Mouse (Mus musculus) G1E (cell line): Measurements from ENCODE around the gene Ppef2. TPM values are rescaled to one million over a fixed set of nuclear protein-coding genes. Genes with fewer than 3 reads are reported as not detected.

ENCODE experiments used
- ATAC-seq: 2 replicates; pipeline ENCODE4 v1.8.0; 2016; ENCODE audit warnings: mild to moderate bottlenecking; ENCODE audit not compliant: insufficient number of reproducible peaks, poor library complexity, low FRiP score, severe bottlenecking; ENCODE audit errors: extremely low read depth
- DNase-seq: peaks from one replicate; pipeline ENCODE4 v3.0.0; 2012; ENCODE audit warnings: low spot score
- H3K27me3 ChIP-seq: 2 replicates; pipeline ENCODE4 v1.6.1; 2012; ENCODE audit warnings: mild to moderate bottlenecking, low read length, inconsistent platforms; ENCODE audit not compliant: insufficient read depth
- H3K36me3 ChIP-seq: replicated peaks from 2 replicates; pipeline ENCODE3; 2012; ENCODE audit warnings: mild to moderate bottlenecking, inconsistent platforms
- H3K4me1 ChIP-seq: 2 replicates; pipeline ENCODE4 v1.6.1; 2012; ENCODE audit warnings: low read depth, low read length, inconsistent platforms, mixed read lengths; ENCODE audit not compliant: insufficient read depth
- H3K4me3 ChIP-seq: 2 replicates; pipeline ENCODE4 v1.5.1; 2012; ENCODE audit warnings: low read depth, mild to moderate bottlenecking, inconsistent platforms, low read length, moderate library complexity, mixed read lengths
- H3K9me3 ChIP-seq: replicated peaks from 2 replicates; pipeline ENCODE4 v1.6.1; 2012; ENCODE audit warnings: inconsistent platforms
- CTCF ChIP-seq: IDR thresholded peaks from 2 replicates; pipeline ENCODE4 v1.5.1; 2012; ENCODE audit warnings: low read depth, low read length, inconsistent platforms, mixed read lengths
- GATA1 ChIP-seq: IDR thresholded peaks from 2 replicates; pipeline ENCODE4 v1.6.1; 2012; ENCODE audit warnings: borderline replicate concordance, low read length, inconsistent platforms, mixed read lengths
- GATA2 ChIP-seq: IDR thresholded peaks from 2 replicates; pipeline ENCODE4 v1.6.1; 2012; ENCODE audit warnings: low read depth, low read length, inconsistent platforms, borderline replicate concordance
- POLR2AphosphoS5 ChIP-seq: IDR thresholded peaks from 2 replicates; pipeline ENCODE4 v1.6.1; 2012; ENCODE audit warnings: low read depth, low read length, inconsistent platforms; ENCODE audit not compliant: insufficient replicate concordance
- TAL1 ChIP-seq: conservative IDR thresholded peaks from 2 replicates; pipeline ENCODE4 v1.6.1; 2012; ENCODE audit warnings: low read depth, low read length, inconsistent platforms, mixed read lengths
- polyA plus RNA-seq: library from polyadenylated mRNA; stranded (reverse); fragments of >175 nt; gene quantifications from 2 replicates; pipeline ENCODE4 v1.2.3, GENCODE M21; 2012
- total RNA-seq, 2 experiments: library from RNA; stranded (forward) in 1 of 2; stranded (reverse) in 1 of 2; fragments of 200-1000 nt in 1 of 2; fragments of >200 nt in 1 of 2; fragmentation: Nextera tagmentation in 1 of 2; gene quantifications; 2 replicates each; pipeline ENCODE4 v1.2.3; 2014 to 2017

Gene Ppef2
- total and polyA plus RNA-seq, 3 experiments = 0.05 TPM; not detected in 2

DNA sequence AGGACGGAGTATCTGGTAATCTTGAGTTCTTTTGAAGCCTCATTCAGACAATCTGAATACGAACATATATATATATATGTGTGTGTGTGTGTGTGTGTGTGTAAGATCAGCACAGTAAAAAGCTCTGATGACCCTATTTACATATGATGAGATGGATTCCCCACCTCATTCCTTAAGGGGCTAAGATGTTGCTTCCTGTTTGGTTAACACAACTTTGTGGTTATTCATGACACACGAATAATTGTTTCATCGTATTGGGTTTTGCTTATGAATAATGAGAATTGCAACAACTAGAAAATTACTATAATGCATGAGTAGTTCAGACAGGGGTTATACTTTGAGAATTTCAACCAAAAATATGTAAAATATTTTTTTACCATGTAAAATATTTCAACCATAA lies 40.8 kb downstream of the Ppef2 start, which contains the start of gene U90926:
Gene U90926, minus strand, starts transcription at position 101 of the 400 bp plus-strand sequence.
- TF ChIP-seq TAL1 = no peak
- TF ChIP-seq CTCF = no peak
- no peak for TF ChIP-seq GATA1
- TF ChIP-seq GATA2 = no peak
- no peak for TF ChIP-seq POLR2AphosphoS5
- ATAC-seq (no peak), DNase-seq (no peak)
- Histone ChIP-seq H3K4me3 (no peak within 1 kb of the TSS), H3K9me3 (no peaks in the 10 kb centered on the region), H3K4me1 (peaks cover 23% of the 10 kb centered on the region), H3K27me3 (peaks cover 20% of the 10 kb centered on the region), H3K36me3 (no peaks in the 10 kb centered on the region)

- Histone ChIP-seq H3K4me1 (peaks cover 16% of the 10 kb centered on the region), H3K27me3 (peaks cover 20% of the 10 kb centered on the region), H3K4me3 (no peak overlapping the region), H3K36me3 (no peaks in the 10 kb centered on the region), H3K9me3 (no peaks in the 10 kb centered on the region)
- ATAC-seq (no peak), DNase-seq (no peak)
- no peak for TF ChIP-seq CTCF
These were observed 43.8 kb downstream of the Ppef2 start for GRCm38 (mm10) chr5:92212231-92212630.

DNA sequence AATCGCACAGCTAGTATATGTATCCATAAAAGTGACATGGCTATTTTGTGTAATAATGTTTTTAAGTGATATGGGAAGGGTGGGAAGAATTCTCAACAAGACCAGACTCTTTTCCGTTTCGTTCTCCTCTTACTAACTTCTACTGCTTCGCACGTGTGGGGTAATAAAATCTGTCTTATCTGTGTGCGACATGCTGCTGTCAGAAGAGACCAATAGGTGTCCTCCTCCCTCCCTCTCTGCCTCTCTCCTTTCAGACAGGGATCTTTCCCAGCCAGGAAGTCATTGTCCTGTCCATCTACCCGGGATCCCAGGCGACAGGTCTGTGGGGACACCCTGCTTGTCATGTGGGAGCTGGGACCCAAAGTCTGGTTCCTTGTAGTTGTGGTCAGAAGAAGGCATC lies 45.9 kb downstream of the Ppef2 start:
- Histone ChIP-seq H3K27me3 (peaks cover 10% of the 10 kb centered on the region), H3K36me3 (no peaks in the 10 kb centered on the region), H3K4me1 (peaks cover 33% of the 10 kb centered on the region), H3K4me3 (peak overlapping the region; percentile 4; the same call in 1 of the 2 replicates), H3K9me3 (no peaks in the 10 kb centered on the region)
- DNase-seq (no peak), ATAC-seq (peak; percentile 57)
- TF ChIP-seq GATA1 (no peak), POLR2AphosphoS5 (no peak), TAL1 (peak; percentile 26; the same call in 1 of the 2 replicates), CTCF (no peak), GATA2 (no peak)

GRCm38 (mm10) chr5:92206121-92206520 lies 50.0 kb downstream of the Ppef2 start:
- H3K36me3 ChIP-seq = peaks cover 28% of the 10 kb centered on the region

GRCm38 (mm10) chr5:92205706-92206105 lies 50.4 kb downstream of the Ppef2 start:
- DNase-seq (no peak), ATAC-seq (no peak)
- TF ChIP-seq POLR2AphosphoS5 = no peak
- no peak for TF ChIP-seq TAL1
- no peak for TF ChIP-seq CTCF
- no peak for TF ChIP-seq GATA1
- TF ChIP-seq GATA2 = no peak
- peaks cover 32% of the 10 kb centered on the region for H3K36me3 ChIP-seq
- 0 out of 2 replicates have a peak, but pooled peaks cover 2% of the 10 kb centered on the region for H3K27me3 ChIP-seq
- no peaks in the 10 kb centered on the region for H3K9me3 ChIP-seq
- no peak overlapping the region; the same call in 1 of the 2 replicates for H3K4me3 ChIP-seq
- peaks cover 57% of the 10 kb centered on the region for H3K4me1 ChIP-seq

More at GRCm38 (mm10) chr5:92206121-92206520, 50.0 kb downstream of the Ppef2 start:
- Histone ChIP-seq H3K4me3 (no peak overlapping the region; the same call in 1 of the 2 replicates), H3K9me3 (no peaks in the 10 kb centered on the region), H3K27me3 (0 out of 2 replicates have a peak, but pooled peaks cover 2% of the 10 kb centered on the region), H3K4me1 (peaks cover 57% of the 10 kb centered on the region)
- ATAC-seq = no peak
- no peak for DNase-seq
- TF ChIP-seq GATA2 (no peak), TAL1 (no peak)

- Histone ChIP-seq H3K9me3 (no peaks in the 10 kb centered on the region), H3K4me3 (no peak overlapping the region; the same call in 1 of the 2 replicates), H3K27me3 (no peaks in the 10 kb centered on the region), H3K4me1 (peaks cover 56% of the 10 kb centered on the region), H3K36me3 (peaks cover 37% of the 10 kb centered on the region)
- peak; percentile 28 for TF ChIP-seq TAL1
- TF ChIP-seq CTCF = no peak
- no peak for TF ChIP-seq GATA1
- TF ChIP-seq GATA2 = no peak
- peak; percentile 55 for ATAC-seq
- peak; percentile 36 for DNase-seq
These were observed 50.9 kb downstream of the Ppef2 start for GRCm38 (mm10) chr5:92205184-92205583.

- ATAC-seq (peak; percentile 52), DNase-seq (no peak)
- H3K27me3 ChIP-seq = no peaks in the 10 kb centered on the region
- H3K4me1 ChIP-seq = peaks cover 48% of the 10 kb centered on the region
- peaks cover 45% of the 10 kb centered on the region for H3K36me3 ChIP-seq
- no peak for TF ChIP-seq POLR2AphosphoS5
- TF ChIP-seq TAL1 = peak; percentile 82
- no peak overlapping the region; the same call in 1 of the 2 replicates for H3K4me3 ChIP-seq
- H3K9me3 ChIP-seq = no peaks in the 10 kb centered on the region
These were observed 51.7 kb downstream of the Ppef2 start for GRCm38 (mm10) chr5:92204162-92205036.
